Mouse (Mus musculus): ENCODE results near the gene Tbc1d5.

GRCm38 (mm10) chr17:50853220-50853619 lies 325.9 kb downstream of the Tbc1d5 start:
- TF ChIP-seq JUND (conservative IDR thresholded peaks at IDR 0.05; ENCODE audit: low read depth, low read length) (no peak), TCF12 (IDR thresholded peaks at IDR 0.05; ENCODE audit: low read depth, low read length) (no peak), ETS1 (conservative IDR thresholded peaks at IDR 0.05; ENCODE audit: low read depth, low read length) (no peak), NRF1 (IDR thresholded peaks at IDR 0.05; ENCODE audit: low read depth, low read length) (no peak), ELF1 (IDR thresholded peaks at IDR 0.05; ENCODE audit: low read depth, low read length) (no peak), POLR2A (IDR thresholded peaks at IDR 0.05; ENCODE audit: low read depth, low read length) (no peak), CTCF (conservative IDR thresholded peaks at IDR 0.05 in 1 of 2, IDR thresholded peaks at IDR 0.05 in 1 of 2; ENCODE audit: low read depth in 2 of 2, low read length in 2 of 2) (no peak), BHLHE40 (IDR thresholded peaks at IDR 0.05; ENCODE audit: low read depth, low read length) (no peak), UBTF (IDR thresholded peaks at IDR 0.05; ENCODE audit: low read depth, low read length) (no peak), E2F4 (IDR thresholded peaks at IDR 0.05; ENCODE audit: insufficient replicate concordance, low read depth, low read length) (no peak)
